Mouse (Mus musculus) kidney, postnatal 0 days (tissue): Measurements from ENCODE around the gene Gm28230. TPM values are rescaled to one million over a fixed set of nuclear protein-coding genes. Genes with fewer than 3 reads are reported as not detected.
A peak's percentile ranks its signal among the peaks of the same experiment; 100 is the strongest.

ENCODE experiments used
- ATAC-seq: fragments of 200-750 bp; cut with Nextera tagmentation; replicated peaks from 2 replicates; pipeline ENCODE4 v1.8.0; 2017; ENCODE audit warnings: low read depth, moderate number of reproducible peaks, moderate TSS enrichment, moderate library complexity; ENCODE audit not compliant: low FRiP score
- DNase-seq: peaks from one replicate; pipeline ENCODE4 v3.0.0-alpha.2; 2016; ENCODE audit warnings: low spot score
- H3K27ac ChIP-seq: fragments of 300-500 bp; sonication (generic); 2 replicates; pipeline ENCODE4 v1.5.1; 2014; ENCODE audit warnings: mild to moderate bottlenecking
- H3K27me3 ChIP-seq: fragments of 300-500 bp; sonication (generic); 2 replicates; pipeline ENCODE4 v1.6.1; 2014; ENCODE audit warnings: low read length, mixed read lengths; ENCODE audit not compliant: insufficient read depth
- H3K36me3 ChIP-seq: fragments of 300-500 bp; sonication (generic); 2 replicates; pipeline ENCODE4 v1.6.1; 2014; ENCODE audit warnings: low read length, mixed read lengths; ENCODE audit not compliant: insufficient read depth
- H3K4me1 ChIP-seq: fragments of 300-500 bp; sonication (generic); replicated peaks from 2 replicates; pipeline ENCODE4 v1.6.1; 2014; ENCODE audit warnings: antibody characterized with exemption, low read length, mixed read lengths; ENCODE audit not compliant: insufficient read depth
- H3K4me2 ChIP-seq: fragments of 300-500 bp; sonication (generic); 2 replicates; pipeline ENCODE4 v1.6.1; 2014; ENCODE audit warnings: mild to moderate bottlenecking, low read length, moderate library complexity, mixed read lengths
- H3K4me3 ChIP-seq: fragments of 300-500 bp; sonication (generic); replicated peaks from 2 replicates; pipeline ENCODE4 v1.5.1; 2014; ENCODE audit warnings: low read depth, low read length
- H3K9ac ChIP-seq: fragments of 300-500 bp; sonication (generic); 2 replicates; pipeline ENCODE4 v1.6.1; 2014; ENCODE audit warnings: low read depth, low read length
- H3K9me3 ChIP-seq: fragments of 300-500 bp; sonication (generic); replicated peaks from 2 replicates; pipeline ENCODE4 v1.6.1; 2016; ENCODE audit warnings: low read length, inconsistent platforms, mixed read lengths
- CTCF ChIP-seq: IDR thresholded peaks from 2 replicates; pipeline ENCODE4 v1.5.1; 2016; ENCODE audit warnings: antibody characterized with exemption, low read depth, mild to moderate bottlenecking, moderate library complexity
- WGBS: fragments of 180-500 bp; shearing (Covaris S2); extraction: QIAGEN DNeasy Blood & Tissue Kit; methylation state at CpG from one replicate; pipeline ENCODE4 v1.1.7; 2014; 5-methylcytosine and 5-hydroxymethylcytosine counted together
- polyA plus RNA-seq: library from polyadenylated mRNA; unstranded; fragments of >200 nt; fragmentation: Nextera tagmentation; extraction: Ambion mirVana; gene quantifications from 2 replicates; pipeline ENCODE4 v1.2.1, GENCODE M21; 2015

The Gm28230 gene
- polyA plus RNA-seq, 1 experiment from 2014 or later, result 1.3 TPM

DNA sequence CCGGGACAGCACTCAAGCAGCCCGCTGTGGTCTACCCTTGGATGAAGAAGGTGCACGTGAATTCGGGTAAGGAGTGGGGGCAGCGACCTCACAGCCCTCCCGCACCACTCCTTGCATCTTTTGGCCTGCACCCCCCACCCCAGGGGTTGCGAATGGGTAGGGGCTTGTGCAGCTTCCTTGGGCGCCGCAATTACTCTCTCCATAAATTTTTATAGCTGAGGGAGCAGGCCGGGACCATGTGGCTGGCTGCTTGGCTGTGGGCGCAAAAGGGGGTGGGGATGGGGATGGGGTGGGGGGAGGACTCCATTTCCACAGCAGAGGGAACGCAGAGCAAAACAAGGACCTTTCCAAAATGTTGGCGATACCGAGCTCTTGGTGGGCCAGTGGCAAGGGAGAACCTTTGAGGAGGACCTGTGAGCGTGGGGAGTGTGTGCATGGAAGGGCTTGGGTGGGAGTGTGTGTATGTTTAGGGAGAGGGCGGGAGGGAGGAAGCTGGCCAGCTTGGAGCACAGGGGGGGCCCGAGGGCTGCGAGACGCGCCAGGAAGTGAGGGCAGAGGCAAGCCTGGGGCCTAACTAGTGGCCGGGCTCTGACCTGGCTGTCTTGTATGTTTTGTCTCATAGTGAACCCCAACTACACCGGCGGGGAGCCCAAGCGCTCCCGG is 1.2 kb downstream of the Gm28230 start:
- peak overlapping the region; percentile 76 for H3K27ac ChIP-seq
- WGBS, result 16% methylated on average over 25 of the region's 25 CpGs
- no peaks in the 10 kb centered on the region for H3K9me3 ChIP-seq
- DNase-seq (no peak), ATAC-seq (peak; percentile 63)
- peak overlapping the region; percentile 30 for H3K4me3 ChIP-seq
- no peaks in the 10 kb centered on the region for H3K27me3 ChIP-seq
- H3K9ac ChIP-seq, result peak overlapping the region; percentile 59
- H3K4me2 ChIP-seq, result peak overlapping the region; percentile 65
- TF ChIP-seq CTCF, result no peak
- 0 out of 2 replicates have a peak, but pooled peaks cover 4% of the 10 kb centered on the region for H3K36me3 ChIP-seq
- peaks cover 40% of the 10 kb centered on the region for H3K4me1 ChIP-seq

DNA sequence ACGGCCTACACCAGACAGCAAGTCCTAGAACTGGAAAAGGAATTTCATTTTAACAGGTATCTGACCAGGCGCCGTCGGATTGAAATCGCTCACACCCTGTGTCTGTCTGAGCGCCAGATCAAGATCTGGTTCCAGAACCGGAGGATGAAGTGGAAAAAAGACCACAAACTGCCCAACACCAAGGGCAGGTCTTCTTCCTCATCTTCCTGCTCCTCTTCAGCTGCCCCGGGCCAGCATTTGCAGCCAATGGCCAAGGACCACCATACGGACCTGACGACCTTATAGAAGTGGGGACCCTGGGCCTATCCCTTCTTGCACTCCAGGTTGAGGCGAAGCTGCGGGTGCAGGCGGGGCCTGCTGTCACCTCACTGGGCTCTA is 1.8 kb downstream of the Gm28230 start:
- peak overlapping the region; percentile 59; the same call in 1 of the 2 replicates for H3K9ac ChIP-seq
- H3K4me3 ChIP-seq, result peak overlapping the region; percentile 30; the same call in 1 of the 2 replicates
- WGBS, result 47% methylated on average over 13 of the region's 13 CpGs
- H3K4me2 ChIP-seq, result peak overlapping the region; percentile 65
- 0 out of 2 replicates have a peak, but pooled peaks have one; percentile 17 for ATAC-seq
- no peak for DNase-seq
- H3K36me3 ChIP-seq, result 0 out of 2 replicates have a peak, but pooled peaks cover 4% of the 10 kb centered on the region
- H3K9me3 ChIP-seq, result no peaks in the 10 kb centered on the region
- peak overlapping the region; percentile 62 for H3K27ac ChIP-seq
- H3K27me3 ChIP-seq, result no peaks in the 10 kb centered on the region
- peaks cover 37% of the 10 kb centered on the region; the same call in 1 of the 2 replicates for H3K4me1 ChIP-seq
- TF ChIP-seq CTCF, result no peak

DNA sequence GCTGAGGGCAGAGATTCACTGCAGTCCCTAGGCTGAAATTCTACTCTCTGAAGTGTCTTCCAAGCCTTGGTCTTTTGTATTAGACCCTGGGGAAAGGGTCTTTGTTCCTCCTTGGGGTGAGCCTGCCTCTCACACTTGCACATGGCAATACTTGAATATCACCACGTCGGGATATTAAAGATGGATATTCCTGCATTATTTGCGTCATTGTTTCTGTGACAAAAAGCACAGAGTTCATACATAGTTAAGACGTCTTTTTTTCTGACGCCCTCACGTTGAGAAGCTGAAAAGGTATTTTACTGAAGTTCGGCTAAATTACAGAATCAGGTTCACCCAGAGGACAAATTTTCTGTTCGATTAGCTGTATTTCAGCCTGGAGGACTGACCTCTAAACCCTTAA is 3.8 kb downstream of the Gm28230 start:
- ATAC-seq (no peak), DNase-seq (no peak)
- TF ChIP-seq CTCF, result no peak
- Histone ChIP-seq H3K27ac (no peak overlapping the region), H3K36me3 (0 out of 2 replicates have a peak, but pooled peaks cover 4% of the 10 kb centered on the region), H3K4me2 (no peak overlapping the region), H3K27me3 (no peaks in the 10 kb centered on the region), H3K4me1 (peaks cover 31% of the 10 kb centered on the region), H3K9me3 (no peaks in the 10 kb centered on the region), H3K4me3 (no peak overlapping the region), H3K9ac (no peak overlapping the region)
- 58% methylated on average over 8 of the region's 8 CpGs for WGBS

DNA sequence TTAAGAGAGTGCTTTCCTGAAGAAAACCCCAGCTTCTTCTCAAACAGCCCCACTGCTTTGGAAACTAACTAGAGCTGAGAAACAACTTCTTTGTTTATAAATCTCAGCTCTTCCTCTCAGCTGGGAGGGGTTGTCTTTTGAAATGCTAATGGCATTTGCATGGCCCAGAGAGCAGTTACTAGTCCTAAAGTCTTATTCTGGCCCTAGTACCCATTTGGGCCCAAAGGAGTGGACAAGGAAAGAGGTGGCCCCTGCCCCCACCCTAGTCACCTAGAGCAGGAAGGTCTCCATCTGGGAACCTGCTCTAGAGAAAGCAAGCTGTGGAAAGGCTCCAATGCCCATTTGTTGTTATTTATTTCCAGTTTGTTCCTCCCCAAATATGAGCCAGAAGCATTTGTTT is 4.5 kb downstream of the Gm28230 start:
- Histone ChIP-seq H3K27ac (0 out of 2 replicates have a peak overlapping the region, but pooled peaks have one; percentile 57), H3K9ac (no peak overlapping the region), H3K36me3 (0 out of 2 replicates have a peak, but pooled peaks cover 4% of the 10 kb centered on the region), H3K4me1 (peaks cover 37% of the 10 kb centered on the region), H3K4me3 (no peak overlapping the region), H3K9me3 (no peaks in the 10 kb centered on the region), H3K4me2 (peak overlapping the region; percentile 2; the same call in 1 of the 2 replicates), H3K27me3 (no peaks in the 10 kb centered on the region)
- ATAC-seq, result no peak
- TF ChIP-seq CTCF, result no peak
- DNase-seq, result no peak

DNA sequence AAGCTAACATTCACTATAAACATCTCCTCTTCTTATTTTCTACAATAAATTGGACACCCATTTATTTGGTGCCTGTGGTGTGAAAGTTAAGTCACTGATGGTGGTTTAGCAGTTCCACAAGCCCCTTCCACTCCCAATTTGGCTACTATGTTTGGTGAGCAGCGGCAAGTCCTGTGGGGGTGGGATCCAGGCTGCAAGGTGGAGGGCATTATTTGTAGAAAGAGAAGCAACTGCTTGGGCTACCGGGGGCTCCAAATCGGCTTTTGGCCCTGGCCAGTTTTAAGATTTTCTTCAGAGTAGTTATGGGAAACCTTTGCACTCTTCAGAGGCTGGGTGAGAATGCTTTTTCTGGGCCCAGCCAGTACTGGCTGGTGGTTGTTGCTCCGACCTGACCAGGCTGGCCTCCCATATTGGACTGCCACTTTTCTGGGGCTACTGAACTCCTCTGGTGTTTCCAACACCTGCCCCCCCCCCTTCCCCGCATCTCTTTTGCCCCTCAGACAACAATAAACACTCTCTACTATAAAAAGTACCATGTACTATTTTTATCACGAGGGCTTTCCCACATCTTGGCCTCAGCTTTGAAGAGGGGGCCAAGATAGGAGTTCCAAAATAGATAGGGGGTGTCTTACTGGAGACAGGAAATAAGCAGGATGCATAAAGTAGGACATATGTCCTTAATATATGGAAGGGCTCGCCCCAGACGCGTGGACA is 5.4 kb downstream of the Gm28230 start:
- WGBS, result 36% methylated on average over 9 of the region's 9 CpGs
- H3K4me2 ChIP-seq, result peak overlapping the region; percentile 68
- no peak for ATAC-seq

DNA sequence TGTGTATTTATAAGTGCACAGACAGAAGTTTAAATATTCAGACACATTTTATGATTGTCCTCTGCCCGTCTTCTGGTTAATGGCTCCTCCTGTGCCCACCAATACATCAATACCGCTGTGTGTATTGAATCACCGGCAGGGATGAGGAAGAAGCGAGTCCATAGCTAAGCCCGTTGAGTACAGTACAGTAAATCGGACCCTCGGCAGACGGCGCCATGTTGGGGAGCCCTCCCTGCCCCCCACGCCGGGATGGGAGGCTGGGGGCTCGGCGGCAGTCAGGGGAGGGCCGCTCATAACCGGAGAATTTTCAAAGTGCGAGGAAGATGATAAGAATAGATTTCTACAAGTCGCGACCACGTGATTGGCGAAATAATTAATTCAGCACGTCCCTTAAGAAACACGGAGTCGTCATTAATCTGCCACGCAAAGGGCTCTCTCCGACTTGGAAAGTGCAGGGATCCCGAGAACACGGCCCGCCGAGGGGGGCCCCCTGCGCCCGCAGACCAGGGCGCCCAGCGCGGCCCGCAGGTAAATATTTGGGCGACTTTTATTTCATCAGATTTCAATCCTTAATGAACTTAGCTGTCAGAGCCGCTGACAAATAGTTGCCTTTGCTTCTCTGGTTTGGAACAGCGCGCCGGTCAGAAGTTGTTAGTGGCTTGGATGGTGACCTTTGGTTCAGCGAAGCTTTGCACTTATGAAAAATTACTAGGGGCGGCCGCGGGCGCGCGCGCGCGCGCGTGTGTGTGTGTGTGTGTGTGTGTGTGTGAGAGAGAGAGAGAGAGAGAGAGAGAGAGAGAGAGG is 6.2 kb downstream of the Gm28230 start:
- no peak for TF ChIP-seq CTCF
- ATAC-seq, result no peak
- WGBS, result 4% methylated on average over 52 of the region's 52 CpGs
- peak overlapping the region; percentile 32 for H3K27ac ChIP-seq
- H3K27me3 ChIP-seq, result no peaks in the 10 kb centered on the region
- H3K4me2 ChIP-seq, result peak overlapping the region; percentile 68
- 0 out of 2 replicates have a peak, but pooled peaks cover 4% of the 10 kb centered on the region for H3K36me3 ChIP-seq
- peaks cover 34% of the 10 kb centered on the region for H3K4me1 ChIP-seq
- no peak for DNase-seq
- no peaks in the 10 kb centered on the region for H3K9me3 ChIP-seq
- peak overlapping the region; percentile 58 for H3K9ac ChIP-seq
- H3K4me3 ChIP-seq, result peak overlapping the region; percentile 33

More for the DNA sequence above, 5.4 kb downstream of the Gm28230 start:
- Histone ChIP-seq H3K4me3 (no peak overlapping the region), H3K27ac (peak overlapping the region; percentile 32; the same call in 1 of the 2 replicates), H3K9me3 (no peaks in the 10 kb centered on the region), H3K4me1 (peaks cover 32% of the 10 kb centered on the region), H3K36me3 (0 out of 2 replicates have a peak, but pooled peaks cover 4% of the 10 kb centered on the region), H3K27me3 (no peaks in the 10 kb centered on the region), H3K9ac (peak overlapping the region; percentile 58)
- DNase-seq, result no peak
- no peak for TF ChIP-seq CTCF
